Mouse (Mus musculus) 3134 (cell line): ENCODE measurements around the gene Vti1a.

Experiments
- DNase-seq: peaks from one replicate; pipeline ENCODE4 v3.0.0-alpha.2; 2011; ENCODE audit warnings: low spot score; ENCODE audit not compliant: insufficient read length; ENCODE audit errors: extremely low read depth

The Vti1a gene

DNA sequence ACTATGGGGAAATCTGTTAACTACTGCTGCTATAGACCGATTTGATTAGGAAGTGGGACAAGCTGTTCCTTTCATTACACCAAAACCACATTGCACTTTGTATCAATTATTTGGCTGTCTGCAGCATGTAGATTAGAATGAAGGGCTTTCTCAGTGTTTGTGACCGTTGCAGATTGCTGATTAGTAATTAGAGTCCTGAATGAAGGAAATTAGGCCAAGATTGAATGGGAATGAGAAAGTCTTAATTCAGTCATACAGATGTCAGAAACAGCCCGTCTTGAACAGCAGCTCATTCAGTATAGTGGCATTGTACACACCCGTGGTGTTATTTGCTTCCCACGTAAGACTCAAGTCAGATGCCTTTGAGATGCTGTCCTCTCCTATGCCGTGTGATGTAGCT is 60.2 kb downstream of the Vti1a start:
- no peak for DNase-seq

- no peak for DNase-seq
Observed at GRCm38 (mm10) chr19:55377465-55377864, 61.4 kb downstream of the Vti1a start.

DNA sequence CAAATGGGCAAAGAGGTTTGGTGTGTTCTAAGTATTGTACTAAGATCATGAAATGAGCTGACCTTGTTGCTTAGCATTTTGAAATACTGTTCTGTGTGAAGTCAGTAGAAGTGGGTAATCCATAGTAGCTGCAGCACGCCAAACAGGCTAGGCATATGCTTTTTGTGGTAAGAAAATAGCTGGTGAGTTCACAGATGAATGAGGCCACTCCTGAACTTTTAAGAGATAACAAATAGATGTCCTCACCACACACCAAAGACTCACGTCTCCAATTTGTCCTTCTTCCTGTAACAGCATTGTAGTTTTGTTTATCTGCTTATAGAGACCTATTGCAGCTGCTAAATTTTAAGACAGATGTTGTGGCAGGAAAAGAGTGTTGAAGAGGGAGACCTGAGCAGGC is 62.8 kb downstream of the Vti1a start:
- DNase-seq: no peak

- DNase-seq: no peak
Observed at GRCm38 (mm10) chr19:55380764-55381163, 64.7 kb downstream of the Vti1a start.

- no peak for DNase-seq
Observed at GRCm38 (mm10) chr19:55381343-55381742, 65.2 kb downstream of the Vti1a start.

DNA sequence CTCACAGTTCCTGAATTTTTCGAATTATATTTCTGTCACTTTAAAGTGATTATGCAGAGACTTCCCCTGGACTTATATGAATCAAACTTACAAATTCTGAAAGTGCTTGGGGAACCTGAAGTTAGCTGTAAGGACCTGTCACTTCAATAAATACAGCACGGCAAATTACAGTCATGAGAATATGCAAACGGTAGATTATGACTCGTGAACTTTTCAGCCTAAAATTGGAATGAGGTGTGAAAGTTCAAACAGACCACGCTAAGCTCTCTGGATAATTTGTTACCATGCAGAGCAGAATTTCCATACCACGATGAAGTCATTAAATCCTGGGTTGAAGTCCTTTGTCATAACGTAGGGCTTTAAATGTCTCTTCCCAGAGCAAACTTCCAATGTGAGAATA is 66.7 kb downstream of the Vti1a start:
- DNase-seq: no peak

- DNase-seq: no peak
Observed at GRCm38 (mm10) chr19:55384634-55385033, 68.5 kb downstream of the Vti1a start.

DNA sequence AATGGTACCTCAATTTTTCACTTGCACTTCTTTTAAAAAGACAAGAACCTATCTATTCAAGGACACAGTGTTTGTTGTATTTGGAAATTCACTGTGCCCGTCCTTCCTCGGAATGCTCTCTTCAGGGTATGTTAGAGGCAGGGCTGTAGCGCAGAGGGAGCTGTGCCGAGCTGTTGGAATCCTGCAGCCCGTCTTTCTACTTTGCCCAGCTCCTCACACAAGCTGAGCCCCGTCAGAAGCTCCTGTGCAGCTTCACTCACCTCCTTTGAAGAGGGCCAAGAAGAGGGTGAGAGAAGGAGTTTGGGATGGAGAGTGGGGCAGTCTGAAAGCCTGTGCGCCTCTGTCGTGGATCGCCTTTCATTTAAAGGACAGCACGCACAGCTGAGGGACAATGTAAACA is 72.9 kb downstream of the Vti1a start:
- no peak for DNase-seq

DNA sequence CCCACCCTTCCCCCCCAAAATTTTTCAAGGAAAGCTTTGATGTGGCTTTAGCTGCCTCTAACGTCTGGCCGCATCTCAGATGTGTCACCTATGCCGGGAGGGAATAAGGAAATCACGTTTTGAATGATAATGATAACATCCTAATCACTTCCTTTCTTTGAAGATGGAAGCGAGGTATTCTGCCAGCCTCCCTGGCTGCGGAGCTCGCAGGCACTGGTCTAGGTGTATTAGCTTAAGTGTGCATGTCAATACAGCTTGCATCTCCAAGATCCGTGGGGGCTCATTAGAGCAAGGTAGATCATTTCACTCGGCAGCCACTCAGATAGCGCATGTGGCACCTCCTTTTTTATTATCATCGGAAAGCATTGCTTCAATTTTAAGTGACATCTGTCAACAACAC is 74.2 kb downstream of the Vti1a start:
- DNase-seq: no peak

- no peak for DNase-seq
Observed at GRCm38 (mm10) chr19:55401638-55402037, 85.5 kb downstream of the Vti1a start.

- no peak for DNase-seq
Observed at GRCm38 (mm10) chr19:55408486-55408885, 92.4 kb downstream of the Vti1a start.

GRCm38 (mm10) chr19:55411415-55411814 is 95.3 kb downstream of the Vti1a start:
- no peak for DNase-seq

GRCm38 (mm10) chr19:55411894-55412293 is 95.8 kb downstream of the Vti1a start:
- DNase-seq: no peak

DNA sequence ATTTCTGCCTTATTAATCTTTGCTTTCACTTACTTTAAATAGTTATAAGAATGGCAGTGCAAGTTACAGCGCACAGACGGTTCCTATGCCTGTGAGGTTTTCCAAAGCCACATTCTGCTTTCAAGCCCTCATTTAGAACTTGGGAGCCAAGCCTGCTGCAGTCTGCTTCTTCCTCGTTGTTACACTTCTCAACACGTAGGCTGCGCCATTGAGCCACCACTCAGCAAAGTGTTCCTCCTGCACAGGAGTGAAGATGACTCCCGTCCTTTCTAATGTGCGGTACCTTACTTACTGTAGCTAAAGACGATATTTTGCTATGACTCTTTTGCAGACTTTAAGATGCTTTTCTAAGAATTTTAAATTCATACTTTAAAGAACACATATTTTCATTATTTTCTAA is 98.0 kb downstream of the Vti1a start:
- DNase-seq: peak; percentile 38

DNA sequence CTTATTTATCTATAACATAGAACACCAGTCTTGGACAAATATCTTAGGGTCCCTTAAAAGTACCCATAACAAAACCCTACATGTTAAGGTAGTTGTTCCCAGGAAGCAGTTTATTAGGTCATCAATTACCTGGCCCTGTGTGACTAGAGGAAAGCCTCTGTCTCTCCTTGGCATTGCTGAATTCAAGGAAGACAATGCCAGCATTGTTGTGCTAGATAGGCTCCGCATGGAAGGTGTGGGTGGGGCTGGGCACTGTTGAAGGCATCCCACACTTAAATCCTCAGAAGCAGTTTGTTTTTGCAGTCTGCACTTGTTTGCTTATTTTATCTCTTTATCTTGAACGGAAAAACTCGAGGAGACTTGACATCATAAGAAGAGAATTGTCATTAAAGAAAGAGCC is 102.7 kb downstream of the Vti1a start:
- DNase-seq: no peak

DNA sequence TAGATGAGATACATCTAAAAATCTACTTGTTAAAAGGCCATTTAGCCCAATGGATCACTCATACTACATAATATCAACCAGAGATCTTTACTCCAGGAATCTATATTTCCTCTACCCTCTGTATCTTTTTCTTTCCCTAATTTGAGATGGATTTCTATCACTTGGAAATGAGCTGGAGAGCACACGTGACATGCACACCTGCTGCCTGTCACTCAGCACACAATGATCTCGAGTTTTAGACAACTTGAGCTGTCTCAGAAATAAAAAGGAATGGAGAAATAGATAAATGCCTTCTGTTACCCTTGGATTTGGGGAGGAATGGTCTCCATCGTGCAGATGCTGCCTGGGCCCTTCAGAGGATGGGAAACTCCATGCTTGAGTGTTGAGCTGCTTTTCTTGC is 103.9 kb downstream of the Vti1a start:
- DNase-seq: no peak

GRCm38 (mm10) chr19:55421816-55422215 is 105.7 kb downstream of the Vti1a start:
- DNase-seq: no peak

- no peak for DNase-seq
Observed at GRCm38 (mm10) chr19:55422311-55423064, 106.4 kb downstream of the Vti1a start.

DNA sequence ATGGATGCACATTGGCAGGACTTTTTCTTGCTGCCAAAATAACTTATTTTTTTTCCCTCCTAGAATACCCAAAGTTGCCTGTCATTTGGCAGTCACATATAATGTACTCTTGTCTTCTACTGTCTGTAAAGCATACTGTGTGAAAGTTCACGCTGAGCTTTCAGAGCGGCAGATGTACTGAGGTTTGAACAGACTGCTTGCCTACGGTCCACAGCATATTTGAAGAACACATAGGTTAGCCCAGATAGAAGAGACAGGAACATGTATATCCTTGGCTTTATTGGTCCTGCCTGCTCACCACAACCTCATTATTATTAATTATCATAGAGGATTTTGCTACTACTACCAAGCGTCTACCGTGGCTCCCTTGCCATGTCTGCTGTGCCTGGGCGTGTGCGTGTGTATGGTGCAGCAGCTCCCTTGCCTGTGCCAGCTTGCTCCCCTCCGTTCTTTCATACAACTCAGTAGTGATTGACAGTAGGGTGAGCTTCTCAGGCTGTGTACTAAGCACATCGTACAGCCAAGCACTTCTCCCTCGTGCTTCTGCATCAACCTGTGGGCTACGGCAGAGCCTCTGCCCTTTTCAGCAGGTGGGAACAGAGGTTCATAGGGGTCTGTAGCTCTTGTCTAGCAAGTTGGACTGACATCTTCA is 107.1 kb downstream of the Vti1a start:
- peak; percentile 28 for DNase-seq

GRCm38 (mm10) chr19:55423952-55424351 is 107.9 kb downstream of the Vti1a start:
- DNase-seq: peak; percentile 75

DNA sequence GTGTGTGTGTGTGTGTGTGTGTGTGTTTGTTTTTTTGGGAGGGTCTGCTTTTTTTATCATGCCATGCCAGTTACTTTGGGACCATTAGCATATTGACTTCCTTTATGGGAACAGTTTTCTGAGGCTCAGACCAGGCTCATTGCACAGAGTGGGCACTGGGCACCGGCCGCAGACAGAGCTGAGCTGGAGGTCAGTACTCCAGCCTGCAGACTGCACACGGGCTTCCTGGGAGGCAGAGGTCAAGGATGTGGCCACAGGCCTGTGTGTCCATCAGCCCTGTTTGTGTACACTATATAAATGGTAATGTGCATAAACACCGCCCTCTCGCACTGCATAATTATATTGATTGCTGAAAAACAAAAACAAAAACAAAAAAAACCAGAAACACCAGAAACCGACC is 108.4 kb downstream of the Vti1a start:
- peak; percentile 51 for DNase-seq

DNA sequence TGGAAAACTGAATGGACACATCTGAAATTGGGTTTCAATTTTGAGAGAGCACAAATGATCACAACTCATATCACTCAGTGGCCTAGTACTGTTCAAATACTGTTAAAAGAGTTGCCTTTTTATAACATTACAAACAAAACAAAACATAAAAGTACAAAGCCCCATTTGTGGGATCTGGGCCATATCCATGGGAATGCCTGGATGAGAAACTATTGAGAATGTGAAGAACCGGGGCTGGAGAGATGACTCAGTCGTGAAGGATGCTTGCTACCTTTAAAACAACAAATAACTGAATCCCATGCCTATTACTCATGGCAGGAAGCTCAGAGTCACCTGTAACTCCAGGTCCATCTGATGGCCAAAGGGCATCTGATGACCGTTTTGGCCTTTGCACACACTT is 124.2 kb downstream of the Vti1a start:
- DNase-seq: peak; percentile 55
